Mouse (Mus musculus) ES-Bruce4 (cell line): ENCODE data around the gene Srarp.

Experiments
- CTCF ChIP-seq: IDR thresholded peaks from one replicate; pipeline ENCODE4 v1.8.1; 2011; ENCODE audit warnings: low read depth, low read length
- EP300 ChIP-seq: IDR thresholded peaks from 2 replicates; pipeline ENCODE4 v1.6.1; 2011; ENCODE audit warnings: low read depth, low read length; ENCODE audit not compliant: insufficient read depth
- POLR2A ChIP-seq: IDR thresholded peaks from one replicate; pipeline ENCODE4 v1.8.1; 2011; ENCODE audit warnings: low read length; ENCODE audit not compliant: insufficient read depth

- TF ChIP-seq POLR2A (no peak), CTCF (no peak), EP300 (no peak)
Measured at GRCm38 (mm10) chr4:141458888-141459287, 23.0 kb upstream of the Srarp start.
